Mouse (Mus musculus): Measurements from ENCODE around the gene Dgkh. TPM values are rescaled to one million over a fixed set of nuclear protein-coding genes. Genes with fewer than 3 reads are reported as not detected.

Dgkh gene
- 49.3 and 55.0 TPM in 2 replicates for polyA plus RNA-seq (2012; rRNA removed)

GRCm38 (mm10) chr14:78732617-78733312 is at the start of gene Dgkh:
Gene Dgkh (minus strand): TSS chr14:78732776.
- peak; percentile 41; the same call in 1 of the 2 replicates for TF ChIP-seq POLR2A (IDR thresholded peaks at IDR 0.05; ENCODE audit: control insufficient read depth, low read depth, low read length)
- TF ChIP-seq CTCF (IDR thresholded peaks at IDR 0.05; ENCODE audit: control insufficient read depth, insufficient read depth, insufficient replicate concordance, low read depth, low read length) = no peak
- no peak within 1 kb of the TSS for H3K27ac ChIP-seq (ENCODE audit: control insufficient read depth, insufficient read depth, low read depth, low read length)
- H3K4me3 ChIP-seq (ENCODE audit: control insufficient read depth, low read depth, low read length) = peak within 1 kb of the TSS; percentile 84
- no peaks in the 10 kb centered on the region for H3K36me3 ChIP-seq (ENCODE audit: control insufficient read depth, insufficient read depth, low read length)
- no peaks in the 10 kb centered on the region; the same call in 1 of the 2 replicates for H3K27me3 ChIP-seq (ENCODE audit: control insufficient read depth, insufficient read depth, low read length)
- peaks cover 3% of the 10 kb centered on the region for H3K4me1 ChIP-seq (ENCODE audit: control insufficient read depth, insufficient read depth, low read length)

DNA sequence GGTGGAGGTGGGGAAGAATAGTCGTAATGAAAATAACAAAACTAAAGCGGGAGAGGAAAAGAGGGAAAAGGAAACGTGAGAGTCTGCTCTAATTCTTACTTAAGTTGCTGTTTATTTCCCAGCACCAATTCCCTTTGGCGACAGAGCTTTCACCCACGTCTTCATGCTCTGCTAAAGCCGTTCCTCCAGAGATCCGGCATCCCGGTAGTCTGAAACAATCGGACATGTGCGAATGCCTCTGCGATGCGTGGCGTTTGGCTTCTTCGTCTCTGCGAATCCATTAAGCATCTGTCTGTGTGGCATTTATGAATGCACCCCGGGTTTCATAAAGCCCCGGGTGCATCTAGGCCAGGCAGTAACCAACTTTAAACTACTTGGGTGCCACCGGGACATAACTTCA is 44.6 kb upstream of the Dgkh start:
- no peak overlapping the region for H3K27ac ChIP-seq (ENCODE audit: control insufficient read depth, insufficient read depth, low read depth, low read length)
- TF ChIP-seq CTCF (IDR thresholded peaks at IDR 0.05; ENCODE audit: control insufficient read depth, insufficient read depth, insufficient replicate concordance, low read depth, low read length) (no peak), POLR2A (IDR thresholded peaks at IDR 0.05; ENCODE audit: control insufficient read depth, low read depth, low read length) (no peak)

GRCm38 (mm10) chr14:78776659-78777058 is 44.1 kb upstream of the Dgkh start:
- H3K36me3 ChIP-seq (ENCODE audit: control insufficient read depth, insufficient read depth, low read length) = no peaks in the 10 kb centered on the region
- H3K27ac ChIP-seq (ENCODE audit: control insufficient read depth, insufficient read depth, low read depth, low read length) = no peak overlapping the region
- H3K4me1 ChIP-seq (ENCODE audit: control insufficient read depth, insufficient read depth, low read length) = peaks cover 10% of the 10 kb centered on the region
- no peaks in the 10 kb centered on the region for H3K27me3 ChIP-seq (ENCODE audit: control insufficient read depth, insufficient read depth, low read length)
- H3K4me3 ChIP-seq (ENCODE audit: control insufficient read depth, low read depth, low read length) = no peak overlapping the region; the same call in 1 of the 2 replicates
- TF ChIP-seq CTCF (IDR thresholded peaks at IDR 0.05; ENCODE audit: control insufficient read depth, insufficient read depth, insufficient replicate concordance, low read depth, low read length) = no peak

More for the DNA sequence above, 44.6 kb upstream of the Dgkh start:
- Histone ChIP-seq H3K4me3 (ENCODE audit: control insufficient read depth, low read depth, low read length) (no peak overlapping the region), H3K27me3 (ENCODE audit: control insufficient read depth, insufficient read depth, low read length) (no peaks in the 10 kb centered on the region), H3K4me1 (ENCODE audit: control insufficient read depth, insufficient read depth, low read length) (peaks cover 10% of the 10 kb centered on the region), H3K36me3 (ENCODE audit: control insufficient read depth, insufficient read depth, low read length) (no peaks in the 10 kb centered on the region)

- TF ChIP-seq POLR2A (IDR thresholded peaks at IDR 0.05; ENCODE audit: control insufficient read depth, low read depth, low read length) (no peak), CTCF (IDR thresholded peaks at IDR 0.05; ENCODE audit: control insufficient read depth, insufficient read depth, insufficient replicate concordance, low read depth, low read length) (no peak)
- Histone ChIP-seq H3K27me3 (ENCODE audit: control insufficient read depth, insufficient read depth, low read length) (no peaks in the 10 kb centered on the region), H3K4me3 (ENCODE audit: control insufficient read depth, low read depth, low read length) (peak overlapping the region; percentile 89), H3K4me1 (ENCODE audit: control insufficient read depth, insufficient read depth, low read length) (peaks cover 10% of the 10 kb centered on the region), H3K27ac (ENCODE audit: control insufficient read depth, insufficient read depth, low read depth, low read length) (no peak overlapping the region), H3K36me3 (ENCODE audit: control insufficient read depth, insufficient read depth, low read length) (no peaks in the 10 kb centered on the region)
Measured at GRCm38 (mm10) chr14:78775699-78776098, 43.1 kb upstream of the Dgkh start.

DNA sequence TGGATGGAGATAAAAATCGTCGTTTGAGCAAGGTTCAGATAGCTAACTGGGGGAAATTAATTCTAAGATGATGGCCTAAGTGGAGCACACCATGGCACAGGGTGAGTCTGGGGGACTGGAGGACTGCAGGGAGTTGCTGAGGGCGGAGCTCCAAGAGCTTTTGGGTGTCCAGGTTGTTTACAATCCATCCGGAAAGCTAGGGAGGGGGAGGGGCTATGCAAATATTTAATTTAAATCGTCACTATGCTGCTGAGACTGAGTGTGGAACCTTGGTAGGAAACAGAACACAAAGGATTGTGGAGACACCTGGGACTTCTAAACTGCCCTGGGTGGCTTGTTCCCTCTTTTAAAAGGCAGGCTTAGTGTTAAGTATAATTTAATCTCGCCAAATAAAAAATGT is 42.6 kb upstream of the Dgkh start:
- Histone ChIP-seq H3K4me1 (ENCODE audit: control insufficient read depth, insufficient read depth, low read length) (peaks cover 10% of the 10 kb centered on the region), H3K27ac (ENCODE audit: control insufficient read depth, insufficient read depth, low read depth, low read length) (no peak overlapping the region), H3K27me3 (ENCODE audit: control insufficient read depth, insufficient read depth, low read length) (no peaks in the 10 kb centered on the region), H3K4me3 (ENCODE audit: control insufficient read depth, low read depth, low read length) (peak overlapping the region; percentile 89; the same call in 1 of the 2 replicates), H3K36me3 (ENCODE audit: control insufficient read depth, insufficient read depth, low read length) (no peaks in the 10 kb centered on the region)
- TF ChIP-seq POLR2A (IDR thresholded peaks at IDR 0.05; ENCODE audit: control insufficient read depth, low read depth, low read length) (no peak), CTCF (IDR thresholded peaks at IDR 0.05; ENCODE audit: control insufficient read depth, insufficient read depth, insufficient replicate concordance, low read depth, low read length) (no peak)

GRCm38 (mm10) chr14:78770457-78770856 is 37.9 kb upstream of the Dgkh start:
- no peaks in the 10 kb centered on the region for H3K36me3 ChIP-seq (ENCODE audit: control insufficient read depth, insufficient read depth, low read length)
- peaks cover 3% of the 10 kb centered on the region; the same call in 1 of the 2 replicates for H3K4me1 ChIP-seq (ENCODE audit: control insufficient read depth, insufficient read depth, low read length)
- H3K4me3 ChIP-seq (ENCODE audit: control insufficient read depth, low read depth, low read length) = no peak overlapping the region
- no peaks in the 10 kb centered on the region for H3K27me3 ChIP-seq (ENCODE audit: control insufficient read depth, insufficient read depth, low read length)
- H3K27ac ChIP-seq (ENCODE audit: control insufficient read depth, insufficient read depth, low read depth, low read length) = no peak overlapping the region
- TF ChIP-seq CTCF (IDR thresholded peaks at IDR 0.05; ENCODE audit: control insufficient read depth, insufficient read depth, insufficient replicate concordance, low read depth, low read length) (no peak), POLR2A (IDR thresholded peaks at IDR 0.05; ENCODE audit: control insufficient read depth, low read depth, low read length) (no peak)

GRCm38 (mm10) chr14:78761064-78761463 is 28.5 kb upstream of the Dgkh start:
- TF ChIP-seq POLR2A (IDR thresholded peaks at IDR 0.05; ENCODE audit: control insufficient read depth, low read depth, low read length) (no peak), CTCF (IDR thresholded peaks at IDR 0.05; ENCODE audit: control insufficient read depth, insufficient read depth, insufficient replicate concordance, low read depth, low read length) (no peak)
- Histone ChIP-seq H3K27me3 (ENCODE audit: control insufficient read depth, insufficient read depth, low read length) (no peaks in the 10 kb centered on the region), H3K27ac (ENCODE audit: control insufficient read depth, insufficient read depth, low read depth, low read length) (no peak overlapping the region), H3K4me1 (ENCODE audit: control insufficient read depth, insufficient read depth, low read length) (no peaks in the 10 kb centered on the region), H3K4me3 (ENCODE audit: control insufficient read depth, low read depth, low read length) (no peak overlapping the region), H3K36me3 (ENCODE audit: control insufficient read depth, insufficient read depth, low read length) (no peaks in the 10 kb centered on the region)
